Mouse (Mus musculus) retina, embryonic 14.5 days (tissue): ENCODE data around the gene Cemip2.
A peak's percentile ranks its signal among the peaks of the same experiment; 100 is the strongest.

Source experiments
- DNase-seq: peaks from one replicate; pipeline ENCODE4 v3.0.0-alpha.2; 2015; ENCODE audit warnings: low spot score

Cemip2 gene

GRCm38 (mm10) chr19:21778147-21778917 lies at the start of gene Cemip2:
Cemip2 (plus strand) TSS chr19:21778342.
- DNase-seq, result peak; percentile 97

- DNase-seq, result no peak
These were observed 49.8 kb upstream of the Cemip2 start for GRCm38 (mm10) chr19:21728342-21728741.

- DNase-seq, result no peak
These were observed 46.3 kb upstream of the Cemip2 start for GRCm38 (mm10) chr19:21731887-21732286.

GRCm38 (mm10) chr19:21733176-21733575 lies 45.0 kb upstream of the Cemip2 start:
- DNase-seq, result no peak

DNA sequence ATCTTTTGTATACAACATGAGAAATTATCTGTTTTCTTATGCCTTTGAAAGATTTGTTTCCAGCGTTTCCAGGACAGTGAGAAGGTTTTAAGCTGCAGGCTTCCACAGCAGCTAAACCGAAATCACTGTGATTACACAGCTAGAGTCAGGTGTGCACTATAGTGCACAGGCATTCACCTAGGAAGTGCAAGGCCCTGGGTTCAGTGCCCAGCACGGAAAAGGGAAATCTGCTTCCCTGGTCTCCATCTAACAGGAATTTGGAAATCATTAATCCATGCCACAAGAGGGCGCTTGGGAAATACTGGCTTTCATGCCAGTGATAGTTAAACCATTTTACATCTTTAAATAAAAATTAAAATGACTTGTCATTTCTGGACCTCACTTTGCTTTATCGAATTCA lies 44.0 kb upstream of the Cemip2 start:
- peak; percentile 73 for DNase-seq

GRCm38 (mm10) chr19:21737446-21737845 lies 40.7 kb upstream of the Cemip2 start:
- DNase-seq, result no peak

DNA sequence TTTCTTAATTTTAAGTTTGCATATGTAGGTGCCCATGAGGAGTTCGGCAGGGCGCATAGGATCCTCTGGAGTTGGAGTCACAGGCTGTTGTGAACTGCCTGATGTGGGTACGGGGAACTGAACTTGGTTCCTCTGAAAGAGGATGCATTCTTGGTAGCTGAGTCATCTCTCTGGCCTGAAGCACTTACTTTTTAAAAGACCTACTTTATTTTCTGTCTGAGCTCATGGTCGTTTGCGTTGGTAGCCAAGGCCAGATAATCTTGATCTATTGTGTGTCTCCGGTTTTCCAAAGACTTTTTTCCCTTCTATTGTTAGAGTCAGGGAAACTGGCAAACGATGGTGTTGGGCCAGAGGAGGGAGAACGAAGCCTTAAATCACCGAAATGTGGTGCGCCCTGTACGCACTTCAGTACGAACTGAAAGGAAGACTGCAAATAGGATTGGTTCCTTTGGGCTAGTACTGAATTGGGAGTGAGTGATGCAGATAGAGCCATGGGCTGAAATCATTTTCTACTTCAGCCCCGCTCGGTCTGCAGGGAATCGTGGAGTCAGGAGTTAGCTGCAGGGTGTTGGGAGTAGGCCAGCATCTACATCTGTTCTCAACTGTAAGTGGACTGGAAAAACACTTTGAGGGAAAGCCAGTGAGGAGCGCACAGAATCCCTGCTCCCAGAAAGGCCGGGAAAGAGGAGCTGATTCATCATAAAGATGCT lies 40.1 kb upstream of the Cemip2 start:
- no peak for DNase-seq

DNA sequence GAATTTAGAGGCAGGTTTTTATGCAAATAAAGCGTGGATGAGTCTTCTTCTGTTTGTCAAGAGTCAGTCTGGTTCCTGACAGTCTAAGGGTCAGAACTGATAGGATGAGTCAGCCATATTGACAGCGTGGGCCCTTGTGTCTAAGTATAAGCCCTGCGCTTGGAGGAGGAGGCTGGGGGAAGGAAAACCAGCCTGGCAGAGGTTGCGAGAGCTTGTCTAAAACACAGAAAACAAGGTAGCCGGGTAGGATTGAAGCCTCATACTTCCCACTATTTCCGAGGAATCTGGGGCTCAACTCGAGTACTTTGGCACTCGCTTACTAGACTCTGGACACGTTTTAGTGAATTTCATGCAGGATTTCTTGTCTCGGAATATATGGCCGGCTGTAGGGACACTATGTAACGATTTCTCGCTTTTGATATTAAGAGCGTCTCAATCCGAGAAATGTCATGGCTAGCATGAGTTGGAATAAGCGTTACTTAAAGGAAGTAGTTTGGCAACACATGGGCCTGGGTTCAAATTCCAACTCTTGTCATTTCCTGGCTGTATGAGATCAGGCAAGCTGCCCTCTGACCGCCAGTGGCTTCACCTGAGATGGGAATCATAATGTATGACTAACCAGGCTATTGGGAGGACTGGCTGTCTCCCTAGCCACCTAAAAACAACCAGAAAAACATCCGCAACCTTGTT lies 39.4 kb upstream of the Cemip2 start:
- no peak for DNase-seq

DNA sequence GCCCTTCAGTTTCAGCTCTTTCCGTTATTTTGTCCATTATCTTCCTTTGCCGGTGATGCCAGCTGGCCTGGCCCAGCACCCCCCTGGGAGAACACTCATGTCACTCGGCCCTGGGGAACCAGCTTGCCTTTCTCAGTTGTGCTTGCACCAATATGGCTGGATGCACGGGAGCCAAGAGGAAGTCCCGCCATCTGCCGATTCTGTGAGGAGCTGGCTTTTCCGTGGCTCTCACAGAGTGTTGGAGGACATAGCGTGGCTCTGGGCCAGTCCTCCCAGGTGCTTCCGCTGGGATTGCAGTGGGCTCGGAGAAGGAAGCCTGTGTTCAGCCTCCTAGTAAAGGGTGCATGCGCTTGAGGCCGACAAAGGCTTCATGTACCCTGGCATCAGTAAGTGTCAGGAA lies 36.0 kb upstream of the Cemip2 start:
- DNase-seq, result no peak

- no peak for DNase-seq
These were observed 32.6 kb upstream of the Cemip2 start for GRCm38 (mm10) chr19:21745586-21745985.

GRCm38 (mm10) chr19:21747356-21747755 lies 30.8 kb upstream of the Cemip2 start:
- peak; percentile 82 for DNase-seq

DNA sequence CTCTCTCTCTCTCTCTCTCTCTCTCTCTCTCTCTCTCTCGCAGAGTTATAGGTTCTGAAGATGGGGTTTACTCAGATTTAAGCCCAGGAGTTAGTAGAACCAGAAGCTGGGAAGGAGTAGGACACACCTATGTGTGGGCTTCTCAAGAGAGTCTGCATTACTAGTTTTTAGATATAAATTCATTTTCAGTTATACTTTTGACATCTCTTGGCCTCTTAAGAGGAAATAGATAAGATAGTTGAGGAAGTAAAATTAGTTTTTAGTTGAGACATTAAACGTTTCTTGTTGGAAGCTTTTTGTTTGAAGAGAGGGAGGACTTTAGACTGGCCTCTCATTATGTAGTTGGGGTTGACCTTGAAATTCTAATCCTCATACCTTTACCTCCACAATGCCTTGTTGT lies 28.0 kb upstream of the Cemip2 start:
- no peak for DNase-seq

GRCm38 (mm10) chr19:21761676-21762075 lies 16.5 kb upstream of the Cemip2 start:
- no peak for DNase-seq

DNA sequence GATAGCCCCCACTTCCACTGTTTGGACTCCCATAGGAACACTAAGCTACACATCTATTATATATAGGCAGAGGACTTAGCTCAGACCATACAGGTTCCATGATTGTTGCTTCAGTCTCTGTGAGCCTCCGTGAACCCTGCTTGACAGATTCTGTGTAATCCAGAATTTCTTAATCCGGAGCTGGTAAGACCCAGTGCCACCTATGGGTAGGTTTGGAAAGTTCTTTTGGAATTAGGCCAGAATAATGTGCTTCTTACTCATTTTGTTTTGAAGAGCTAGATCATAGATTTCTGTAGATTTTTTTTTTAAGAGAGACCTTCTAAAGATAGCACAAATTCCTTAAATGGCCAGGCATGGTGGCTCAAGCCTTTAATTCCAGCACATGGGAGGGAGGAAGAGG lies 14.1 kb upstream of the Cemip2 start:
- DNase-seq, result no peak

DNA sequence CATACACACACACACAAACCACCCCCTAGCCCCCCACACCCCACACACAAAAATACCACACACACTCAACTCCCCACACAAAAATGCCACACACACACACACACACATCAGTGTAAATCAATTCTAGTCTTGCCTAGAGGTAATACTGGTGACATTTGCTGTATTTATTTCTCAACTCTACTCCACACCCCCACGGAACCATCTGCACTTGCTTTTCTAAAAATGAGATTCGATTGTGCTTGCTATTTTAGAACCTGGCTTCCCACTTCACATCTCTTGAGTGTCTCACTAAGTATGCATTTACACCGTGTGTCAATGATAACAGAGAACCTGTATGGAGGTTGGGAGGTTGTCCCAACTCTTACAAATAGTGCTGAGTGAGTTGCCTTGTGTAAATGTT lies 13.4 kb upstream of the Cemip2 start:
- DNase-seq, result no peak

GRCm38 (mm10) chr19:21767500-21768045 lies 10.6 kb upstream of the Cemip2 start:
- no peak for DNase-seq

DNA sequence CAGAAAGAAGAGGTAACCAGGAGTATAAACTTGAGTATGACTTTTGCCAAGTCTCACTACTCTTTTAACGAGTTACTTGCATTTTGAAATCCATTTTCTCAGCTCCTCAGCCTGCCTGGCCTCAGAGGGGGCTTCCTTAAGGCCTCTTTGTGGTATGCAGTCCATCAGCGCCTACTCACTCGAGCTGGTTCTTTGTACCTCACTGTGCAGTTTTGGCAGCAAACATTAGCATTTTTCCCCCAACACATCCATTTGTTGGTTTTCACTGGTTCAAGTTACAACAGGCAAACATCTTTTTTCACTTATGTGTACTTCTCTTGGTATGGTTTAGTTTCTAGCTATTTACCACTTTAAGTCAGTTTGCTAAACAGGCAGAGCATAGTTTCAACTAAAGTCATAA lies 8.3 kb upstream of the Cemip2 start:
- no peak for DNase-seq

- no peak for DNase-seq
These were observed 6.6 kb upstream of the Cemip2 start for GRCm38 (mm10) chr19:21771586-21771985.

- DNase-seq, result no peak
These were observed 4.5 kb upstream of the Cemip2 start for GRCm38 (mm10) chr19:21773621-21774020.

GRCm38 (mm10) chr19:21775629-21776028 lies 2.5 kb upstream of the Cemip2 start:
- DNase-seq, result no peak

- no peak for DNase-seq
These were observed 1.5 kb upstream of the Cemip2 start for GRCm38 (mm10) chr19:21776671-21777070.

DNA sequence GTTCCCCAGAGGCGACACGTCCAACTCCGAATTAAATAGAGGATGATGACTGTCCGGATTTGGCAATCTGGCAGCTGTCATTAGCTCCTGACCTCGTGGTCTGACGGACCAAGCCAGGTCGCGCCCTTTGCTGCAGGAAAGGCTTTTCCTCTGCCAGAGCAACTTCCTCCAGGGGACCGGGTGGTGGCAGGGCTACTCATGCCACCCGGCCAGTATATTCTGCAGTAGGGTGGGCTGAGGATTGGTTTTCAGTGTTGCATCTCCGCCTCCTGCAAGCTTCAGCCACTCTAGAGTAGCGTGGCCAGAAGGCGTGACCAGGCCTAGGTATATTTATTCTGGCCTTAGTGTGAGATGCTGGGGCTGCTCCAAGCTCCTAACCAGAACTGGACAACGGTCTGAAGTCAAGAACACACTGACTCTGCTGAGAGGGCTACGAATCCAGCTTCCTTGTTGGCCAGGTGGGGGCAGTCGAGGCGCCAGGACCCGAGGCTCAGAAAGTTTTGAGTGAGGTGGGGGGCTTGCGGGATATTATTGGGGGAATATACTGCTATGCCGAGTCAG lies 891 bp upstream of the Cemip2 start:
- DNase-seq, result peak; percentile 57
